28 mouse cellular contexts compared by ENCODE assay signal in genomic region chr7:104322028-104322427, GRCm38 (mm10). TPM values are rescaled to one million over a fixed set of nuclear protein-coding genes. Genes with fewer than 3 reads are reported as not detected.
"Had no signal": no experiment of that assay in that cellular context is flagged by ENCODE, and none has a peak within 500 bp of the region (broad histone marks: within the 10 kb centered on the region; RNA-seq: fewer than 3 reads in every experiment).

No protein-coding gene starts in this region.

- DNase-seq: gastrocnemius, adult 2 months; gastrocnemius, postnatal 10 days; gastrocnemius, postnatal 25 days; heart, adult 18-20 months; heart, postnatal 10 days; heart, postnatal 4 days; kidney, adult 18-20 months; kidney, adult 8-10 months; kidney, postnatal 10 days; kidney, postnatal 36 days; layer of hippocampus, adult 9-11 months; layer of hippocampus, postnatal 36 days; left cerebral cortex, postnatal 4 days had no signal

- ATAC-seq: hindbrain, embryonic 16.5 days; intestine, embryonic 15.5 days; intestine, postnatal 0 days; liver, embryonic 12.5 days had no signal

RNA-seq across cellular contexts. Expression of gene Trim34b, which starts 7.2 kb away (rescaled TPM):
- polyA plus RNA-seq: heart, embryonic 10.5 days; heart, embryonic 12.5 days; heart, embryonic 14.5 days; hindbrain, embryonic 10.5 days; hindbrain, embryonic 12.5 days; hindbrain, embryonic 14.5 days; hindbrain, embryonic 16.5 days; intestine, embryonic 15.5 days; kidney, embryonic 16.5 days; limb, embryonic 11.5 days; limb, embryonic 15.5 days; liver, embryonic 12.5 days had no signal

RNA-seq across cellular contexts. Expression of gene Trim30b, which starts 47.7 kb away (rescaled TPM):
- polyA plus RNA-seq: heart, embryonic 10.5 days; heart, embryonic 12.5 days; heart, embryonic 14.5 days; hindbrain, embryonic 10.5 days; hindbrain, embryonic 12.5 days; hindbrain, embryonic 14.5 days; hindbrain, embryonic 16.5 days; kidney, embryonic 14.5 days; limb, embryonic 11.5 days; limb, embryonic 13.5 days had no signal
